8 mouse cellular contexts compared by ENCODE assay signal in the genomic region with DNA sequence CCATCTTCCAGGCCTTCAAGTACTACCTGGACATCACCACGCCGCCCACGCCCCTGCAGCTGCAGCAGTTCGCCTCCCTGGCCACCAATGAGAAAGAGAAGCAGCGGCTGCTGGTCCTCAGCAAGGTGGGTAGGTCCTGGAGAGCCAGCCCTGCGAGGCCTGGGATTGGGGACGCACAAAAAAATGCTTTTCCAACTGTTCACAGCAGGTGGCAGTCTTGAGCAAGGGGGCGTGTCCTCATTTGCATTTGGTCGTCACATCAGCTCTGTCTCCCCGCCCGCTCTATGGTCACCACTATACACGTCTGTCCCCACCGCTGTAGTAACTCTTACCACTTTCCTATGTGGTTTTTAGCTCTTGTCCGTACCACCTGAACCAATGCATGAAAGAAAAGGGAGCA. TPM values are rescaled to one million over a fixed set of nuclear protein-coding genes. Genes with fewer than 3 reads are reported as not detected.
DNase-seq lines count a peak whose midpoint lies in the region; ATAC-seq and TF ChIP-seq lines count a peak whose summit lies in the region.

No protein-coding gene starts in this region.

- H3K27me3 ChIP-seq in embryonic facial prominence, embryonic 10.5 days (replicated peaks; ENCODE audit: low read depth, poor library complexity, severe bottlenecking), result peaks cover 23% of the 10 kb centered on the region
- peaks cover 7% of the 10 kb centered on the region; the same call in 1 of the 2 replicates for H3K27me3 ChIP-seq in heart, embryonic 11.5 days (ENCODE audit: control insufficient read depth, insufficient read depth, low read length)
- no peaks in the 10 kb centered on the region for H3K27me3 ChIP-seq in lung, embryonic 16.5 days (ENCODE audit: control insufficient read depth, insufficient read depth, low read depth, low read length)

- peaks cover 5% of the 10 kb centered on the region; the same call in 1 of the 2 replicates for H3K4me1 ChIP-seq in embryonic facial prominence, embryonic 10.5 days
- no peaks in the 10 kb centered on the region for H3K4me1 ChIP-seq in heart, embryonic 11.5 days (ENCODE audit: control insufficient read depth, insufficient read depth, low read length)
- H3K4me1 ChIP-seq in lung, embryonic 16.5 days (replicated peaks; ENCODE audit: control insufficient read depth, insufficient read depth, low read length), result no peaks in the 10 kb centered on the region
- peaks cover 3% of the 10 kb centered on the region; the same call in 1 of the 2 replicates for H3K4me1 ChIP-seq in olfactory bulb, adult 2 months (ENCODE audit: control insufficient read depth, insufficient read depth, low read length)

- H3K9me3 ChIP-seq in embryonic facial prominence, embryonic 10.5 days, result no peaks in the 10 kb centered on the region
- no peaks in the 10 kb centered on the region for H3K9me3 ChIP-seq in heart, embryonic 11.5 days (replicated peaks; ENCODE audit: control insufficient read depth, low read length)
- no peaks in the 10 kb centered on the region for H3K9me3 ChIP-seq in lung, embryonic 16.5 days (ENCODE audit: control insufficient read depth, low read length)

- 14% methylated on average over 14 of the region's 14 CpGs for WGBS in embryonic facial prominence, embryonic 10.5 days
- 10% methylated on average over 14 of the region's 14 CpGs for WGBS in heart, embryonic 11.5 days (ENCODE audit: insufficient replicate concordance)
- 8% methylated on average over 14 of the region's 14 CpGs for WGBS in lung, embryonic 16.5 days
- 39% methylated on average over 14 of the region's 14 CpGs for WGBS in olfactory bulb, adult 2 months

- H3K4me2 ChIP-seq in heart, embryonic 11.5 days, result peak overlapping the region; percentile 67
- H3K4me2 ChIP-seq in lung, embryonic 16.5 days (ENCODE audit: low read depth, low read length), result peak overlapping the region; percentile 56

- ATAC-seq in heart, embryonic 11.5 days (replicated peaks; ENCODE audit: insufficient number of reproducible peaks, low FRiP score, low TSS enrichment), result peak; percentile 39; the same call in 1 of the 2 replicates
- ATAC-seq in lung, embryonic 16.5 days (ENCODE audit: low read depth), result peak; percentile 83

- no peak for TF ChIP-seq POLR2A in olfactory bulb, adult 2 months (IDR thresholded peaks at IDR 0.05; ENCODE audit: insufficient read depth, low read depth, low read length)

- no peak overlapping the region for H3K27ac ChIP-seq in embryonic facial prominence, embryonic 10.5 days (replicated peaks)
- no peak overlapping the region for H3K27ac ChIP-seq in heart, embryonic 11.5 days (ENCODE audit: low read depth, low read length)
- no peak overlapping the region for H3K27ac ChIP-seq in lung, embryonic 16.5 days (ENCODE audit: low read length)
- H3K27ac ChIP-seq in olfactory bulb, adult 2 months (ENCODE audit: insufficient read depth, low read depth, low read length), result no peak overlapping the region

- no peak overlapping the region for H3K9ac ChIP-seq in heart, embryonic 11.5 days (ENCODE audit: low read depth, low read length)
- H3K9ac ChIP-seq in lung, embryonic 16.5 days (ENCODE audit: low read length), result no peak overlapping the region

- peak; percentile 89 for DNase-seq in CD4-positive, CD25-positive, alpha-beta regulatory T cell, adult 2 months (ENCODE audit: low read depth, low spot score)
- DNase-seq in R1 (ENCODE audit: low read depth, low spot score), result peak; percentile 87
- DNase-seq in embryonic facial prominence, embryonic 10.5 days (ENCODE audit: low spot score), result peak; percentile 83
- peak; percentile 63 for DNase-seq in kidney, adult 9 months
- peak; percentile 55 for DNase-seq in urinary bladder, postnatal 25 days (ENCODE audit: low spot score)

- peak overlapping the region; percentile 48 for H3K4me3 ChIP-seq in embryonic facial prominence, embryonic 10.5 days
- peak overlapping the region; percentile 35 for H3K4me3 ChIP-seq in heart, embryonic 11.5 days (ENCODE audit: low read depth, low read length)
- peak overlapping the region; percentile 37 for H3K4me3 ChIP-seq in lung, embryonic 16.5 days (ENCODE audit: low read length)
- H3K4me3 ChIP-seq in olfactory bulb, adult 2 months (ENCODE audit: insufficient read depth, low read depth, low read length), result no peak overlapping the region

- peak; percentile 40; the same call in 1 of the 2 replicates for TF ChIP-seq CTCF in olfactory bulb, adult 2 months (IDR thresholded peaks at IDR 0.05; ENCODE audit: insufficient read depth, low read depth, low read length)

- no peaks in the 10 kb centered on the region for H3K36me3 ChIP-seq in embryonic facial prominence, embryonic 10.5 days (replicated peaks)
- no peaks in the 10 kb centered on the region for H3K36me3 ChIP-seq in heart, embryonic 11.5 days (ENCODE audit: control insufficient read depth, insufficient read depth, low read length)
- H3K36me3 ChIP-seq in lung, embryonic 16.5 days (ENCODE audit: control insufficient read depth, insufficient read depth, low read length), result no peaks in the 10 kb centered on the region

RNA-seq across cellular contexts. Expression of a gene that starts 38.3 kb away (rescaled TPM):
- polyA plus RNA-seq in embryonic facial prominence, embryonic 10.5 days (2016; fragmentation: Nextera tagmentation; extraction: Ambion mirVana), result 99.0 and 102 TPM in 2 replicates
- 46.2 and 52.8 TPM in 2 replicates for polyA plus RNA-seq in heart, embryonic 11.5 days (2014; fragmentation: Nextera tagmentation; extraction: Ambion mirVana)
- 46.5 and 48.2 TPM in 2 replicates for polyA plus RNA-seq in lung, embryonic 16.5 days (2015; fragmentation: Nextera tagmentation; extraction: Ambion mirVana)
- not detected in 2 replicates for polyA plus RNA-seq in olfactory bulb, adult 2 months (2012; ENCODE audit: insufficient read depth, insufficient read length, low replicate concordance, missing spikeins)
